Mouse (Mus musculus) leukemia stem cell, adult 10-12 weeks (primary cell): ENCODE data around the gene G3bp2. TPM values are rescaled to one million over a fixed set of nuclear protein-coding genes. Genes with fewer than 3 reads are reported as not detected.

ENCODE experiments used
- polyA plus RNA-seq: library from polyadenylated mRNA; stranded (reverse); fragments of >175 nt; gene quantifications from 2 replicates; pipeline ENCODE4 v1.2.3, GENCODE M21; 2012; ENCODE audit warnings: low replicate concordance

The G3bp2 gene
- polyA plus RNA-seq = 7.1 and 15.0 TPM in 2 replicates

DNA sequence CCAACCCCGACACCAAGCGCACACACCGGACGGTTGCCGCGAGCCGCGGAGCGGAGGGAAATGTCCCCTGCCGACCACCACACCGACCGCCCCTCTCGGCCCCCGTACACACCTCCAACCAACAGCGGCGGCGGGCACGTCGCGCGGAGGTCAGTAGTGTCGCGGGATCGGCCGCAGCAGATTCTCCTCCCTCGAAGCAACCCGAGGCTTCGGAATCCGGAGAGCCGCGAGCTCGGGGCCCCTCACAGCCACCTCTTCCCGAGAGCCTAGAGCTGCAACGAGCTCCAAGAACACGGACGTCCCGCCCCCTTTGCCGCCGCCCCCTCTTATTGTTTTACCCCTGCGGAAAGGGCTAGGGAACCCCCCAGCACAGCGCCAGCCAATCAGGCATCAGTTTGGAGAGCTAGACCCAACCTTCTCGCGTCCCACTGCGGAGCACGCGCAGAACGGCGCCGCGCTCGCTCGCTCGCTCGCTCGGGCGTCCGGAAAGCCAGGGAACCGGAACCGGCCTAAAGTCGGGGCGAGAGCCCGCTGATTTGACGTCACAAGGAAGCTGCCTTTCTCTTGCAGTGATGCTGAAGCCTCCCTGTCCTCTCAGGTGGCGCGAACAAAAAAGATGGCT lies at the start of gene G3bp2:
Gene G3bp2, minus strand, starts transcription at position 303 of the 622 bp plus-strand sequence.

DNA sequence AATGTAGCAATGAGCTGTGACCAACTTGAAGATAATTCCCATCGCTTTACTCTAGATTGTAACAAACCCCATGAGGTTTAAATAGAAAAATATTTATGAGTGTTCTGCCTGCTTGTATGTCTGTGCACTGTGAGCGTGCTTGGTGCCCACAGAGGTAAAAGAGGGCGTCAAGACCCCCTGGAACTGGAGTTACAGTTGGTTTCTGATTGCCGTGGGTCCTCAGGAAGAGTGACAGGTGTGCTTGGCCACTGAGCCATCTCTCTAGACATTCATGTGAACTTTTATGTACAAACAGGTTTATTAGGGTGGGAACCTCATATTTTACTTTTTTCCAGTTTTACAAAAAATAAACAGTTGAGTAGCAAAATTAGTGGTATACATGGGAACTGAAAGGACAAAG lies 39.7 kb downstream of the G3bp2 start, which contains the start of gene Cdkl2:
Gene Cdkl2, minus strand, starts transcription at position 101 of the 400 bp plus-strand sequence.

Other genes with a start within 250 kb of the G3bp2 start
- gene Rchy1, start 120.7 kb downstream of the G3bp2 start, polyA plus RNA-seq = 7.1 and 9.1 TPM in 2 replicates
- gene Odaph, start 96.2 kb downstream of the G3bp2 start, polyA plus RNA-seq = 0.51 TPM in 1 of 2 replicates, not detected in the other
- 0.08 and 0.39 TPM in 2 replicates for gene Cdkl2, start 39.8 kb downstream of the G3bp2 start, polyA plus RNA-seq
- 3.6 and 111 TPM in 2 replicates for gene Uso1, start 54.2 kb upstream of the G3bp2 start, polyA plus RNA-seq
- gene U90926, start 131.7 kb upstream of the G3bp2 start, polyA plus RNA-seq = not detected in 2 replicates
- not detected in 2 replicates for gene Ppef2, start 172.6 kb upstream of the G3bp2 start, polyA plus RNA-seq
- 9.9 and 20.4 TPM in 2 replicates for gene Naaa, start 194.5 kb upstream of the G3bp2 start, polyA plus RNA-seq
- 53.0 and 55.4 TPM in 2 replicates for gene Sdad1, start 226.8 kb upstream of the G3bp2 start, polyA plus RNA-seq
- 1.5 and 2.3 TPM in 2 replicates for gene Cxcl9, start 244.4 kb upstream of the G3bp2 start, polyA plus RNA-seq
- not detected in 2 replicates for gene Art3, start 248.1 kb upstream of the G3bp2 start, polyA plus RNA-seq